Comparison of ENCODE assay signal across 8 mouse cellular contexts in genomic region chr7:25756011-25756410, GRCm38 (mm10). TPM values are rescaled to one million over a fixed set of nuclear protein-coding genes. Genes with fewer than 3 reads are reported as not detected.
DNase-seq lines count a peak whose midpoint lies in the region; ATAC-seq and TF ChIP-seq lines count a peak whose summit lies in the region.

No protein-coding gene starts in this region.

- no peaks in the 10 kb centered on the region for H3K9me3 ChIP-seq in heart, embryonic 13.5 days
- H3K9me3 ChIP-seq in liver, embryonic 12.5 days (replicated peaks) = no peaks in the 10 kb centered on the region
- no peaks in the 10 kb centered on the region for H3K9me3 ChIP-seq in stomach, embryonic 15.5 days

- DNase-seq in brain, adult 2 months (ENCODE audit: low read depth, low spot score) = peak; percentile 91
- peak; percentile 97 for DNase-seq in kidney, postnatal 10 days
- DNase-seq in natural killer cell, adult 2 months (ENCODE audit: low spot score in 2 of 2) = peak; percentile 96

- TF ChIP-seq CTCF in C2C12 (IDR thresholded peaks at IDR 0.05; ENCODE audit: control insufficient read depth, insufficient read depth, insufficient read length) = peak; percentile 17

- peak overlapping the region; percentile 99 for H3K27ac ChIP-seq in heart, embryonic 13.5 days (replicated peaks)
- H3K27ac ChIP-seq in liver, embryonic 12.5 days = peak overlapping the region; percentile 98
- H3K27ac ChIP-seq in stomach, embryonic 15.5 days = peak overlapping the region; percentile 99

- H3K9ac ChIP-seq in heart, embryonic 13.5 days = peak overlapping the region; percentile 82
- H3K9ac ChIP-seq in liver, embryonic 12.5 days = peak overlapping the region; percentile 98
- H3K9ac ChIP-seq in stomach, embryonic 15.5 days = no peak overlapping the region; the same call in 1 of the 2 replicates

- peak overlapping the region; percentile 90 for H3K4me2 ChIP-seq in heart, embryonic 13.5 days
- H3K4me2 ChIP-seq in liver, embryonic 12.5 days = peak overlapping the region; percentile 94
- peak overlapping the region; percentile 84 for H3K4me2 ChIP-seq in stomach, embryonic 15.5 days

- H3K27me3 ChIP-seq in C2C12 (ENCODE audit: control insufficient read depth, insufficient read depth, insufficient read length) = no peaks in the 10 kb centered on the region
- H3K27me3 ChIP-seq in heart, embryonic 13.5 days (replicated peaks) = no peaks in the 10 kb centered on the region
- H3K27me3 ChIP-seq in liver, embryonic 12.5 days (replicated peaks) = no peaks in the 10 kb centered on the region
- no peaks in the 10 kb centered on the region for H3K27me3 ChIP-seq in stomach, embryonic 15.5 days (replicated peaks)

- peak overlapping the region; percentile 23 for H3K4me3 ChIP-seq in C2C12 (ENCODE audit: insufficient read depth, poor library complexity, severe bottlenecking)
- peak overlapping the region; percentile 99 for H3K4me3 ChIP-seq in heart, embryonic 13.5 days
- peak overlapping the region; percentile 98 for H3K4me3 ChIP-seq in liver, embryonic 12.5 days
- peak overlapping the region; percentile 97 for H3K4me3 ChIP-seq in stomach, embryonic 15.5 days (replicated peaks)

- peaks cover 30% of the 10 kb centered on the region for H3K4me1 ChIP-seq in heart, embryonic 13.5 days
- peaks cover 36% of the 10 kb centered on the region for H3K4me1 ChIP-seq in liver, embryonic 12.5 days
- peaks cover 14% of the 10 kb centered on the region for H3K4me1 ChIP-seq in stomach, embryonic 15.5 days

- peaks cover 51% of the 10 kb centered on the region for H3K36me3 ChIP-seq in C2C12 (ENCODE audit: control insufficient read depth, insufficient read depth)
- peaks cover 45% of the 10 kb centered on the region for H3K36me3 ChIP-seq in heart, embryonic 13.5 days
- H3K36me3 ChIP-seq in liver, embryonic 12.5 days = peaks cover 18% of the 10 kb centered on the region
- H3K36me3 ChIP-seq in stomach, embryonic 15.5 days = no peaks in the 10 kb centered on the region; the same call in 1 of the 2 replicates

- H3K79me3 ChIP-seq in C2C12 (ENCODE audit: low read depth) = peaks cover 31% of the 10 kb centered on the region

- peak; percentile 30 for ATAC-seq in erythroid progenitor cell, adult 5-6 weeks (replicated peaks; ENCODE audit: low FRiP score, poor library complexity, severe bottlenecking)
- 0 out of 2 replicates have a peak, but pooled peaks have one; percentile 14 for ATAC-seq in heart, embryonic 13.5 days (ENCODE audit: extremely low read depth, insufficient number of reproducible peaks, low FRiP score, low TSS enrichment)
- ATAC-seq in liver, embryonic 12.5 days = peak; percentile 37
- ATAC-seq in stomach, embryonic 15.5 days (ENCODE audit: insufficient read depth, low FRiP score, low read depth) = peak; percentile 19

- peaks cover 35% of the 10 kb centered on the region for H3K79me2 ChIP-seq in C2C12 (ENCODE audit: control insufficient read depth, insufficient read depth)

- WGBS in heart, embryonic 13.5 days = under 1% methylated on average over 18 of the region's 18 CpGs
- whole genome bisulfite sequencing in liver, embryonic 12.5 days (ENCODE audit: insufficient replicate concordance) = 1% methylated on average over 18 of the region's 18 CpGs
- under 1% methylated on average over 18 of the region's 18 CpGs for WGBS in stomach, embryonic 15.5 days

- peak overlapping the region; percentile 52 for H3ac ChIP-seq in C2C12 (ENCODE audit: control insufficient read depth, insufficient read length, low read depth)

TF ChIP-seq in C2C12, 6 proteins besides CTCF, POLR2A, EP300 and RAD21:
- TF ChIP-seq USF1 (IDR thresholded peaks at IDR 0.05; ENCODE audit: low read depth) = peak; percentile 80
- TF ChIP-seq MYOD1 (IDR thresholded peaks at IDR 0.05; ENCODE audit: control insufficient read depth, insufficient read length, low read depth) = no peak
- no peak for TF ChIP-seq FOSL1 (IDR thresholded peaks at IDR 0.05; ENCODE audit: insufficient read depth, low read length, poor library complexity, severe bottlenecking)
- TF ChIP-seq MAX (IDR thresholded peaks at IDR 0.05) = peak; percentile 48
- TF ChIP-seq CEBPB (IDR thresholded peaks at IDR 0.05; ENCODE audit: low read depth) = no peak
- no peak for TF ChIP-seq MYOG (IDR thresholded peaks at IDR 0.05; ENCODE audit: control insufficient read depth, extremely low read depth, insufficient read length)

RNA-seq across cellular contexts. Expression of gene Hnrnpul1, which starts 1.5 kb away (rescaled TPM):
- 84.0 TPM for polyA plus RNA-seq in C2C12 (2012; fragmentation: generic; extraction: Trizol)
- total RNA-seq in erythroid progenitor cell, adult 5-6 weeks (2015; ENCODE audit: low replicate concordance) = 186 and 195 TPM in 2 replicates
- 179 and 256 TPM in 2 replicates for total RNA-seq in erythroid progenitor cell, adult 5-6 weeks (2017; ENCODE audit: low replicate concordance)
- 38.1 and 38.8 TPM in 2 replicates for polyA plus RNA-seq in heart, embryonic 13.5 days (2015; fragmentation: Nextera tagmentation; extraction: Ambion mirVana)
- polyA plus RNA-seq in liver, embryonic 12.5 days (2016; fragmentation: Nextera tagmentation; extraction: Ambion mirVana) = 46.1 and 52.3 TPM in 2 replicates
- 49.0 and 54.2 TPM in 2 replicates for polyA plus RNA-seq in stomach, embryonic 15.5 days (2015; fragmentation: Nextera tagmentation; extraction: Ambion mirVana)

RNA-seq across cellular contexts. Expression of gene Axl, which starts 32.5 kb away (rescaled TPM):
- polyA plus RNA-seq in C2C12 (2012; fragmentation: generic; extraction: Trizol) = 270 TPM
- 51.9 and 61.6 TPM in 2 replicates for total RNA-seq in erythroid progenitor cell, adult 5-6 weeks (2015; ENCODE audit: low replicate concordance)
- total RNA-seq in erythroid progenitor cell, adult 5-6 weeks (2017; ENCODE audit: low replicate concordance) = 27.2 and 58.7 TPM in 2 replicates
- polyA plus RNA-seq in heart, embryonic 13.5 days (2015; fragmentation: Nextera tagmentation; extraction: Ambion mirVana) = 47.3 and 48.6 TPM in 2 replicates
- 14.1 and 20.1 TPM in 2 replicates for polyA plus RNA-seq in liver, embryonic 12.5 days (2016; fragmentation: Nextera tagmentation; extraction: Ambion mirVana)
- 83.7 and 88.6 TPM in 2 replicates for polyA plus RNA-seq in stomach, embryonic 15.5 days (2015; fragmentation: Nextera tagmentation; extraction: Ambion mirVana)

RNA-seq across cellular contexts. Expression of gene Ccdc97, which starts 37.1 kb away (rescaled TPM):
- polyA plus RNA-seq in C2C12 (2012; fragmentation: generic; extraction: Trizol) = 33.2 TPM
- 28.1 and 29.9 TPM in 2 replicates for total RNA-seq in erythroid progenitor cell, adult 5-6 weeks (2015; ENCODE audit: low replicate concordance)
- 13.9 and 34.8 TPM in 2 replicates for total RNA-seq in erythroid progenitor cell, adult 5-6 weeks (2017; ENCODE audit: low replicate concordance)
- 19.7 and 22.1 TPM in 2 replicates for polyA plus RNA-seq in heart, embryonic 13.5 days (2015; fragmentation: Nextera tagmentation; extraction: Ambion mirVana)
- 14.7 and 15.2 TPM in 2 replicates for polyA plus RNA-seq in liver, embryonic 12.5 days (2016; fragmentation: Nextera tagmentation; extraction: Ambion mirVana)
- 16.9 and 19.6 TPM in 2 replicates for polyA plus RNA-seq in stomach, embryonic 15.5 days (2015; fragmentation: Nextera tagmentation; extraction: Ambion mirVana)

Comparison
In these comparisons a context has a peak if more than half of its experiments do, and no peak if none do; other contexts are left out.
1. Peak in every context shown above with its lines: DNase-seq, ATAC-seq, H3K4me3 ChIP-seq and H3K27ac ChIP-seq.
2. H3K4me3 ChIP-seq: peak in every context shown above with its lines; median percentile 99 in heart, embryonic 13.5 days; 98 in liver, embryonic 12.5 days; 97 in stomach, embryonic 15.5 days; 23 in C2C12.